Mouse (Mus musculus): ENCODE measurements at regions not wholly inside any gene's neighbourhood (a gene's known extent, or its start where the extent isn't known, plus 50 kb on each side); places are given as distances from the start of the nearest gene placed in this dataset.
"Not testable (repeated sequence)": the region's sequence is repeated elsewhere in the genome, so short reads cannot be mapped to it uniquely, and the experiment has no call there.

DNA sequence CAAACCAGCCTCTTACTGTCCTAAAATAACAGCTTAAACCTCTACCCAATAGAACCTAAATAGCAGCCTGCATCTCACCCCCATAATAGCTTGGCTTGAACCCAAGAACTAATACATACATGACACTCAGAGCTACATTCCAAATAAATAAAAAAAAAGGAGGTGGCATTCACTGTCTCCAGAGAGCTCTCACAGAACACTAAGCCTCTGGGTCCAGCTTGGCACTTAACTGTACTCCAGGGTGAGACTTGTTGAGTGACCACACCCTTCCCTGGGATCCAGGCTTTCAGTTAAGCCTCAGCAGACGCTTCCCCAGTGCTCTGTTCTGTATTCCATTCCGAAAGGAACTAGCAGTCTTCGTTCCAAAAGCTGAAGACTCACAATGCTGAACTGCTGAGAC lies 186.3 kb upstream of the Tsc22d2 start:
- no peak for DNase-seq

- DNase-seq: no peak
These were observed 182.8 kb upstream of the Tsc22d2 start for GRCm38 (mm10) chr3:58231746-58232145.

DNA sequence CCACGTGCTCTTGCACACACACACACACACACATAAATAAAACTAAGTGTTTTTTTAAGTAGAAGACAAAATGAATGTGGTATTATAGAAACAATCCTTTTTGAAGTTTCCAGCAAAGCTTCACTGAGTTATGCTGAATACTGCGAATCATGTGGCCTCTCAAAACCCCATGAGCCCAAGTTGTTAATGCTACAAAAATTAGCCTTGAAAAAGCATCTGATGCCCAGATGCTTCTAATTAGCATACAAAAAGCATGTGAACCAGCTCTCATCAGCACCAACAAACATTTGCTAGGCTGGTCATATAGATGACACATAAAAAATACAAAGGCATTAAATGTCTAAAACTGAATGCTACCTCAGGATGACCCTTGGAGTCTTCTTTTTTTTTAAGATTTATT lies 181.2 kb upstream of the Tsc22d2 start:
- DNase-seq: no peak

- DNase-seq: no peak
These were observed 179.5 kb upstream of the Tsc22d2 start for GRCm38 (mm10) chr3:58234846-58235630.

- no peak for DNase-seq
These were observed 176.4 kb upstream of the Tsc22d2 start for GRCm38 (mm10) chr3:58238111-58238510.

- DNase-seq: no peak
These were observed 173.7 kb upstream of the Tsc22d2 start for GRCm38 (mm10) chr3:58240775-58241174.

- DNase-seq: no peak
These were observed 169.2 kb upstream of the Tsc22d2 start for GRCm38 (mm10) chr3:58245361-58245760.

- no peak for DNase-seq
These were observed 166.5 kb upstream of the Tsc22d2 start for GRCm38 (mm10) chr3:58247989-58248388.

- no peak for DNase-seq
These were observed 160.6 kb upstream of the Tsc22d2 start for GRCm38 (mm10) chr3:58253942-58254341.

GRCm38 (mm10) chr3:58267606-58268325 lies 146.7 kb upstream of the Tsc22d2 start:
- DNase-seq: no peak

DNA sequence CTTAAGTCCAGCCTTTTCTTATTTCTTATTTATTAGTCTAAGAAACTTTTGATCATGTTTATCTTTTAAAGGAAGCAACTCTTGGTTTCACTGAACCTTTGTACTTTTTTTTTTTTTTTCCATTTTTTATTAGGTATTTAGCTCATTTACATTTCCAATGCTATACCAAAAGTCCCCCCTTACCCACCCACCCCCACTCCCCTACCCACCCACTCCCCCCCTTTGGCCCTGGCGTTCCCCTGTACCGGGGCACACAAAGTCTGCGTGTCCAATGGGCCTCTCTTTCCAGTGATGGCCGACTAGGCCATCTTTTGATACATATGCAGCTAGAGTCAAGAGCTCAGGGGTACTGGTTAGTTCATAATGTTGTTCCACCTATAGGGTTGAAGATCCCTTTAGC lies 143.1 kb upstream of the Tsc22d2 start:
- not testable (repeated sequence) for DNase-seq

DNA sequence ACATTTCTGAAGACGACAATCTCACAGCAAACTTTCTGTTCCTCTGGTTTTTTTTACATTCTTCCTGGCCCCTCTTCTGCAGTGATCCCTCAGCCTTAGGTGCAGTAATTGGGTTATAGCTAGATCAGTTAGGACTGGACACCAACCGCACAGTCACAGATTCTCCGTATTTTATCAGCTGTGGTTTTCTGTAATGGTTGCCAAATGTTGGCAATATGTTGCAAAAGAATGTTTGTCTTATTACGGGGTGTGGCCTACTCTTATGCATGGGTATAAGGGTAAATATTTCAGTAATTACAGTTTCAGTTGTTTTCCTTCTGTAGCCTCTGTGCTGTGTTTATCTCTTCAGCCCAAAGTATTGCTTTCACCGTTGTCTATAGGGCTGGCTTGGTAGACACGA lies 133.2 kb upstream of the Tsc22d2 start:
- no peak for DNase-seq

GRCm38 (mm10) chr3:58284371-58284770 lies 130.1 kb upstream of the Tsc22d2 start:
- not testable (repeated sequence) for DNase-seq

- no peak for DNase-seq
These were observed 118.7 kb upstream of the Tsc22d2 start for GRCm38 (mm10) chr3:58295810-58296209.

DNA sequence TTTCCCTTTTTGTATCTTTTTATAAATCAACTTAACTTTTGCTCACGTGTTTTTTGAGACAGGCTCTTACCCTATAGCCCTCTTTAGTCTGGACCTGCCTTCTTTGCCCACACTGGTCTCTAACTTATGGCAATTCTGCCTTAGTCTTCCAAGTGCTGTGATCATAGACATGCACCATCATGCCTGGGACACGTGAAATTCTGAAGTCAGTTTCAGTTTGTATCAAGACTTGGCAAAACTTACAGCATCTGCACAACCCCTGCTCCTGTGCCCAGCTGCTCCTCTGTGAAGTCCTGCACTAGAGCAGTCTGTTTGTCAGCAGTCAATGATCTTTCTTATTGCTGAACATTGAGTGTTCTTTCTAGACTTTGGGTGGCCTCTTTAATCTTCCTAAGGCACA lies 114.3 kb upstream of the Tsc22d2 start:
- no peak for DNase-seq

GRCm38 (mm10) chr3:58300801-58301485 lies 113.6 kb upstream of the Tsc22d2 start:
- no peak for DNase-seq

GRCm38 (mm10) chr3:58302322-58302721 lies 112.2 kb upstream of the Tsc22d2 start:
- no peak for DNase-seq

- no peak for DNase-seq
These were observed 110.8 kb upstream of the Tsc22d2 start for GRCm38 (mm10) chr3:58303746-58304145.

DNA sequence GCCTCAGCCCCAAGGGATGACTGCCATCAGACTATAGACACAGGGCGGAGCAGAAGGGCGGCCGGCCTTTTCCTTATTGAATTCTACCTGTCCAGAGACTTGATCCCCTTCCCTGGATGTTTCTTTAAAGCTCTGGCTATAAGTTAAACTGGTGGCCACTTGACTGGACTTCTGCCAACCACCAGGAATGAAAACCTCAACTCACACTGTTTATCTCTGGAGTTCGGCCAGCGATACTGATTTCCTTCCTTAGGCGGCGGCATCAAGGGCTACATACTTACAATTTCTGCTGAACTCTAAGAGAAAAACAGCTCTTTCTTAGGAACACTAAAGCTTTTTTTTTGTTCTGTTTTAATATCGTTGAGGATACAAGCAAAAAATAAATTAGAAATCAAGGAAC lies 104.9 kb upstream of the Tsc22d2 start:
- no peak for DNase-seq

- DNase-seq: no peak
These were observed 104.1 kb upstream of the Tsc22d2 start for GRCm38 (mm10) chr3:58310390-58310789.

DNA sequence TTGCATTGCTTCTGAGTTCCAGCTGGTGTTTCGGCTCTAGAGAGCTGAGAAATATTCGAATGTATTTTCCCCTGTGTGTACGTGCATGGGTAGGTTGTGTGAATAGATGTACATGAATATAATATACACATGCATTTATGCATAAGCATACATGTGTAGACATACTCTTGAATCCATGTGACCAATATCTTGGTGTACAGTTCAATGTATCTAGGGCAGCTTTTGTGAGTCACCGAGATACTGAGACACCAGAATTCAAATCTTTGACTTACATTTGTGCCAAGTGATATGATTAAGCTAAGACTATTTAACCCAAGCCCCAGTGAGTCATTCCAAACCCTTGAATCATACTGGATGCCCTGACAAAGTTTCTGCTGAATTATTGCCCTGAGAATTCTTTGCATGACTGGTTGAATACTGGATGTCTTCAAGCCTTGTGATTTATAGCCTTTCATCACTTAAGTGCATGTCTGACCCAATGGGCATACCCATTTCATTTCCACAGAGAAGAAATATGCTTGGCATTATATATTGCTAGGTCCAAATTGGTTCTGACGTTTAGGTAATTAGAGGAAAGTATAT lies 103.3 kb upstream of the Tsc22d2 start:
- no peak for DNase-seq

DNA sequence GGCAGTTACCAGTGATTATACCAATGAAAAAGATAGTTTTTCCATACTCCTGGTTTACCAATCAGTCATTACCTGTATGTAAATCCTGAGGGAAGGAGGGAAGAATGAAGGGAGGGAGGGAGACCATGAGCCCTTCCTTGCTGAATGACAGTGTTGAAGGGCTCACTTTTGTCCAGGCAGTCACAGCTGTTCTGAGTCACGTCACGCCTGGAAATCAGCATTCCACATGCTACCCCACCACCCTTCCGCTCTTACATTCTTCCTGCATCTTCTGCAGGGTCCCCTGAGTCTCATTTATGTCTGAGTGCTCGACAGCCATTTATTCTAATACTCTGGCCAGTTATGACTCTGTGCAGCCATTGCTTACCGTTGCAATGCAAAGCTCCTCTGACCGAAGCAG lies 101.9 kb upstream of the Tsc22d2 start:
- no peak for DNase-seq

DNA sequence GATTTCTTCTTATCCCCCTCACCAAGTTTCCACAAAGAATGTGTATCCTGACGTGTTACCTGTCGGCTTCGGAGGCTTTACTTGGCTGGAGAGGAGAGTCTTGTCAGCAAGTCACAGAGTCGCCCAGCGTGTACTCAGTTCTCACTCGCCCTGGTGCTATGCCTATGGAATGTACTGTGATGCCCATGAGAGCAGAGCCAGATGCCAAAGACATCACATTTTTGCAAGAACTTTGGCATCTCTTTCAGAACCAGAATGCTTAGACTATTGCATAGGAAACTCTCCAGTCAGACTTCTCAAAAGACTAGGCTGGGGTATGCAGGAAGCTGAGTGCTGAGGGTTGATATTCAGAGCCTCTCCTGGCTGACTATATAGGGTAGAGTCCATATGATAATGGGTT lies 99.3 kb upstream of the Tsc22d2 start:
- DNase-seq: no peak

DNA sequence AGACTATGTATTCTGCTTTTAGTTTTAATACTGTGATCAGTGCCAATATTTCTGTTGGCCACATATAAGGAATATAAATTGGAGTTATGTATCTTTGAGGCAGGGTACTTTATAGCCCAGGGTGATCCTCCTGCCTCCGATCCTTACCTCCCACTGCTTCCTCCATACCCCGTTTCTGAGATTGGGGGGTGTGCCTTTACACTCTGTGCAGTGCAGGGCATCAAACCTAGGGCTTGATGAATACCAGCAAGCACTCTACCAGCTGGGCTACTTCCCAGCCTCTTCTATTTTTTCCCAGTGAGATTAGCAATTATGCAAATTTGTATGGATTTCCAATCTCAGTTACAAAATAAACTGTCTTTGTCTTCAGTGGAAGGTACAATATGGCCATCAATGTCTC lies 97.3 kb upstream of the Tsc22d2 start:
- no peak for DNase-seq

Measured in right cerebral cortex, postnatal 4 days (tissue).